Mouse (Mus musculus) limb, embryonic 10.5 days (tissue): Measurements from ENCODE around the gene Olfr1414. TPM values are rescaled to one million over a fixed set of nuclear protein-coding genes. Genes with fewer than 3 reads are reported as not detected.

Experiments
- DNase-seq: peaks from one replicate; pipeline ENCODE4 v3.0.0-alpha.2; 2017; ENCODE audit warnings: low spot score
- H3K27ac ChIP-seq: fragments of 300-500 bp; sonication (generic); 2 replicates; pipeline ENCODE4 v1.5.1; 2016; ENCODE audit warnings: mild to moderate bottlenecking
- H3K27me3 ChIP-seq: fragments of 300-500 bp; sonication (generic); 2 replicates; pipeline ENCODE4 v1.6.1; 2016; ENCODE audit warnings: low read depth, mild to moderate bottlenecking; ENCODE audit not compliant: poor library complexity, severe bottlenecking
- H3K36me3 ChIP-seq: fragments of 300-500 bp; sonication (generic); 2 replicates; pipeline ENCODE4 v1.6.1; 2016; ENCODE audit warnings: mild to moderate bottlenecking, moderate library complexity
- H3K4me1 ChIP-seq: fragments of 300-500 bp; sonication (generic); 2 replicates; pipeline ENCODE4 v1.6.1; 2016
- H3K4me3 ChIP-seq: fragments of 300-500 bp; sonication (generic); 2 replicates; pipeline ENCODE4 v1.5.1; 2016; ENCODE audit warnings: mild to moderate bottlenecking, moderate library complexity
- H3K9me3 ChIP-seq: fragments of 300-500 bp; sonication (generic); replicated peaks from 2 replicates; pipeline ENCODE4 v1.6.1; 2016; ENCODE audit warnings: mild to moderate bottlenecking
- WGBS: fragments of 180-500 bp; shearing (Covaris S2); methylation state at CpG from one replicate; pipeline ENCODE4 v1.1.7; 2016; 5-methylcytosine and 5-hydroxymethylcytosine counted together
- microRNA-seq: library from miRNA; unstranded; fragments of <30 nt; microRNA quantifications from one replicate; pipeline ENCODE4, GENCODE M21; 2017
- polyA plus RNA-seq: library from polyadenylated mRNA; unstranded; fragments of >200 nt; fragmentation: Nextera tagmentation; extraction: Ambion mirVana; gene quantifications from 2 replicates; pipeline ENCODE4 v1.2.1, GENCODE M21; 2016

Olfr1414 gene
- polyA plus RNA-seq, 1 experiment from 2014 or later: not detected

DNA sequence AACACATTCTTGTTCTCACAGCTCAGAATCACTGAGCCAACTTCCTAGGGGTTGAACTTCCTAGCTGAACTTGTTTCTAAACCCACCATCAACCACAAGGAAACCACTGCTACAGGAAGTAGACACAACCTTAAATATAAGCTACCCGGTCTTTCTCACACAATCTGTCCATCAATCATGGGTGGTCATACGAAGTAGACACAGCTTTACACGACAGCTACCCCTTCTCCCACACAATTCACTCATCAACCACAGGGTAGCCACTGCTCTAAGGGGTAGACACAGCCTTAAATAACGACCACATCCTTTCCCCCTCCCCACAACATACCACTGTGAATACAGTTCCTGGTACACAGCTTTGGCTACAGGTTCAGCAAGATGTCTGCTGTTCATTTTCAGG, 49.6 kb downstream of the Olfr1414 start:
- no peak overlapping the region for H3K4me3 ChIP-seq
- H3K36me3 ChIP-seq: peaks cover 71% of the 10 kb centered on the region
- peaks cover 9% of the 10 kb centered on the region for H3K4me1 ChIP-seq
- no peaks in the 10 kb centered on the region for H3K27me3 ChIP-seq
- no peaks in the 10 kb centered on the region for H3K9me3 ChIP-seq
- no peak for DNase-seq
- no peak overlapping the region for H3K27ac ChIP-seq
- WGBS: 78% methylated on average over 4 of the region's 4 CpGs

GRCm38 (mm10) chr1:92458416-92458815, 60.0 kb downstream of the Olfr1414 start:
- no peaks in the 10 kb centered on the region for H3K27me3 ChIP-seq
- peaks cover 98% of the 10 kb centered on the region for H3K36me3 ChIP-seq
- no peak for DNase-seq
- WGBS: 92% methylated on average over 6 of the region's 6 CpGs
- no peaks in the 10 kb centered on the region for H3K4me1 ChIP-seq
- no peaks in the 10 kb centered on the region for H3K9me3 ChIP-seq
- H3K27ac ChIP-seq: no peak overlapping the region
- no peak overlapping the region for H3K4me3 ChIP-seq

DNA sequence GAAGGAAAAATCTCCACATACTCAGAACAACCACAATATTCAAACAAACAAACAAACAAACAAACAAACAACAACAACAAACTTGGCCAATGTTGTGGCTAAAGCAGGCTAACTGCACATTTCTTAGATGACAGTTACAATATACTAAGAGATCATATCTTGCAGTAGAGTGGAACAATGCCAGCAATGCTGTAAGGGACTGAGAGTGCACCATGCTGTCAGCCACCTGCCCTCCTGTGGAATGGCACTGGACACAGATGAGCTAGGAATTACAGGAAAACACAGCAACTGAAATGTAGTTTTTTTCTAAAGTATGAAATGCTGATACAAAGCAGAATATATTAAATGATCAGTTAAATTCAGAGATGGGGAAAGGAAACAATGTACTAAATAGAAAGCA, 60.7 kb downstream of the Olfr1414 start:
- Histone ChIP-seq H3K27ac (no peak overlapping the region), H3K4me1 (no peaks in the 10 kb centered on the region), H3K4me3 (no peak overlapping the region), H3K9me3 (no peaks in the 10 kb centered on the region), H3K36me3 (peaks cover 98% of the 10 kb centered on the region), H3K27me3 (no peaks in the 10 kb centered on the region)
- no peak for DNase-seq

Small RNAs within 50 kb of the gene (microRNA-seq; reads per million reads assigned to microRNA genes)
- gene Mir6900: 6.4 reads per million, percentile 12 among the genes with 10 or more reads in this experiment

Other genes with a start within 250 kb of the Olfr1414 start
- gene Ndufa10, start 44.8 kb downstream of the Olfr1414 start, polyA plus RNA-seq: 311 and 325 TPM in 2 replicates
- not detected in 2 replicates for gene Olfr1416, start 33.5 kb downstream of the Olfr1414 start, polyA plus RNA-seq
- not detected in 2 replicates for gene Olfr1415, start 22.6 kb downstream of the Olfr1414 start, polyA plus RNA-seq
- gene Olfr1413, start 52.7 kb upstream of the Olfr1414 start, polyA plus RNA-seq: not detected in 2 replicates
- gene Olfr1412, start 67.1 kb upstream of the Olfr1414 start, polyA plus RNA-seq: not detected in 2 replicates
- gene Olfr1411, start 75.8 kb upstream of the Olfr1414 start, polyA plus RNA-seq: not detected in 2 replicates
- not detected in 2 replicates for gene Olfr1410, start 87.1 kb upstream of the Olfr1414 start, polyA plus RNA-seq
- not detected in 2 replicates for gene Olfr12, start 99.1 kb upstream of the Olfr1414 start, polyA plus RNA-seq
- 327 and 345 TPM in 2 replicates for gene Cops9, start 123.3 kb upstream of the Olfr1414 start, polyA plus RNA-seq
- gene Otos, start 130.2 kb upstream of the Olfr1414 start, polyA plus RNA-seq: 0.15 TPM in 1 of 2 replicates, not detected in the other